Mouse (Mus musculus) brain, adult 10 weeks (tissue): ENCODE data around the gene Tssk4. TPM values are rescaled to one million over a fixed set of nuclear protein-coding genes. Genes with fewer than 3 reads are reported as not detected.

Source experiments
- polyA plus RNA-seq: library from polyadenylated mRNA; stranded (reverse); fragments of 350-450 nt; fragmentation: Illumina TruSeq; extraction: RNeasy Lipid Tissue Mini Kit (QIAGEN cat#74804); gene quantifications from one replicate; pipeline ENCODE4 v1.2.3, GENCODE M21; 2015; ENCODE audit warnings: low read depth, low replicate concordance

Tssk4 gene
- not detected for polyA plus RNA-seq

DNA sequence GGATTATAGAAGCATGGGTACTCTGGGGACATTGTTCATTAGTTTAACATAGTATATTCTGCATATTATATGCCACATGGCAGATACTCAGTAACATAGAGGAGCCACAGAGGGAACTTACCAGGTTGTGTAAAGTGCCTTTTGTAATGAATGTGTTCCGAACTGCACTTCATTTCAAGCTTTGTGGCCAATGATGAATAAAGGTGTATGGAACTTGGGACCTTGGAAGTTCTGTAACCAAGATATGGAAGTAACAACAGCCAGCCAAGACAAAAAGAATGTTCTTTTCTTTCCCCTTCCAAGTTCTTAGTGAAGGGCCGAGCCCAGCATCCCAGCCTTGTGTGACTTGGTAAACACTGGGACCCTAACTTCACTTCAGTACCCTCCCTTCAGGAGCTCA lies at the start of gene Tssk4:
Gene Tssk4, plus strand, starts transcription at position 301 of the 400 bp plus-strand sequence.

DNA sequence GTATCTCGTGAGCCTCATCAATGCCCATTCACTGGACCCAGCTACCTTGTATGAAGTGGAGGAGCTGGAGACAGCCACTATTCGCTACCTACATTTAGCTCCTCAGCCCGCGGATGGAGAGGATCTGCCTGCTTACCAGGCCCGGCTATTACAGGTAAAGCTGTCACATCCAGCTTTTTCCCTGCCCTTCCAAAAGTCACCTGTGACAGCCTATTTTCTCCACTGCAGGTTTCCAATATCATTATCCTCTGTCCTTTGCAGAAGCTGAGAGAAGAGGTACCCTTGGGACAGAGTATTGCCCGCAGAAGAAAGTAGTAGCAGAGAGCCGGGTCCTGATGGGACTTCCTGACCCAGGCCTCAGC lies 46.7 kb upstream of the Tssk4 start, which contains the start of gene Irf9:
Gene Irf9, plus strand, starts transcription at position 301 of the 362 bp plus-strand sequence.

DNA sequence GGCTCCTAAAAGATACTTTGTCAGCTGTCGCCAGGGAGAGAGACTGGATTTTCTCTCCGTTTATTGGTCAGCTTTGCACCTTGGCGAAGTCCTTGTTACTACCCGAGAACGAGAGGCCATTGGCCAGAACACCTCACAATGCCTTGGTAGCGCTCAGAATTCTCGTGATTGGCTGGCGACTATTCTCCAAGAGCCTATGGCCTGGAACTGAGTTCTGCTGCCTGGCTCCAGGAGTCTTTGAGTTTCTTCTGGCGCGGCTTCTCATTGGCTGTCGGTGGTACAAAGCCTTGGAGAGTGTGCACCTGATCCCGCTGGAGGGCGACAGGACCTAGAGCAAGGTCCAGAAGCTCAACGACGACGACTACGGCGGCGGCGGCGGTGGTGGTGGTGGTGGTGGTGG lies 32.2 kb upstream of the Tssk4 start, which contains the start of gene Rec8:
Gene Rec8, plus strand, starts transcription at position 216 of the 400 bp plus-strand sequence.

DNA sequence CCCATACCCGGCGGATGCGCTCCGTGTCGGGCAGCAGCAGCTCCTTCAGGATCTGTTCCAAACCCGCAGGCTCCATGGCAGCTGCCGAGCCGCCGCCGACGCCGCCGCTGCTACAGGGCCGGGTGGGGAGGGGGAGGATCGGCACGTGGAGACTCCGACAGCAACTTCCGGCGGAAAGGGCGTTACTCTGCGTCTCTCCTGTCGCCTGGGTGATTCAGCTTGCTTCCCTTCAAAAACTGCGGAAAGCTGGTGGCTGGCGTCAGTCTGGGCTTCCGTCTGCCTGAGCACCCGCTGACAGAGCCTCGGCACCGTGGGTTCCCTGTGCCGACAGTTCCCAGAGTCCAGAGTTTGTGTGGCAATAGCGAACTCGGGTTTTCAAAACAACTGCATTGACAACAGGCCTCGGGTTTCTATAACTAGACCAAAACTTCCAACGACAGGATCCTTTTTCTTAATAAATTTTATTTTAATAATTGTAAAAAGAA lies 14.4 kb upstream of the Tssk4 start, which contains the start of gene Ipo4:
Gene Ipo4, minus strand, starts transcription at position 435 of the 485 bp plus-strand sequence.

DNA sequence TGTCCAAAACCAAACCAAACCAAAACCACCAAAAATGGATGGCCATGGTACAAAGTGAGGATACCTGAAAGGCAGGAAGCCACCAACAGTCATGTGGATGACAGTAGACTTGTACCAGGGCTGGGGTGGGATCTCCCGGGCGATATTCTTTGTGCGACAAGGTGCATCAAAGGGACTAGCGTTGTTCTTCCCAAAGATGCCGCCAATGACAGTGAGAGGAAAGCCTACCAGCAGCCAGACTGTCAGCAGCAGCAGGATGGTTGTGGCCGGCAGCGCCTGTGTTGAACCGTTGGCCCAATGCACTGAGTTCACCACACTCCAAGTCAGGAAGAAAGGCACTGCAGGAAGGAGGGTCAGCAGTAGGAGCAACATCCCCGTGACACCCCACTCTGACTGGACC lies 12.2 kb upstream of the Tssk4 start, which contains the start of gene Gm49378:
Gene Gm49378, minus strand, starts transcription at position 101 of the 400 bp plus-strand sequence.

DNA sequence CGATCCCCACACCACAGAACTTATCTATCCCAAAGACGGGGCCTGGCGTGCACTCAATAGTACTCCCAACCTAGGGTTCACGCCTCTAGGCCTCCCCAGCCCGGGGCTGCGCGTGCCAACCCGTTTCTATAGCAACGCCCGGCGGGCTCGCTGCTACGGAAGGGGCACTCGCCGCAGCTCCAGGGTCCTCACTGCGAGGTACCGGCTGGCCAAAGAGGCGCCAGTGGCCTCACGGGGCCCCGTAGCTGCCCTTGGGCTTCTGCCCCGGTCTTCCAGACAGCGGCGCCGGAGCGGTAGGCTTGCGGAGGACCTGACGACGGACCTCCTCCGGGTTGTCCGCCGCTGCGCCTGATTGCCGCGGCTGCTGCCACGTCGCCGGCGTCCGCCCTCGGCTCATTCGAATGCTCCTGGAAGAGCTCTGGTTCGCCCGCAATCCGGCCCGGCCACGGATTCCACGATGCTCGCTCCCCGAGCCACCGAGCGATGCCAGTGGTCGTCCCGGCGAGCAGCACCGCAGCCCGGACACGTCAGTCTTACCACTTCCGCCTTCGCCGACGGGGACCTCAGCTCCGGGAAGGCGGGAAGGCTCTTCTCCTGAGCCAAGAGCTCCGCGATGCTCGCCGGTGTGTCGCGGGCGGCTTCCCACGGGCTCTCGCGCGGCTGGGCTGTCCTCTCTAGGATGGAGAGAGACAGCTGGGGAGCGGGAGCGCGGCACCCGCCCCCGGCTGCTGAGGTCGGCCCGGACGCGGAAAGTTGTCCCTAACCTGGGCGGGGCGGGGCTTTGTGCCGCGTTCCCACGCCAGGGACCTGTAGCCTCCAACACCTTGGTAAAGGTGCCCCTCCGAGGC lies 6.7 kb upstream of the Tssk4 start, which contains the start of gene Tm9sf1:
Gene Tm9sf1, minus strand, starts transcription at position 747 of the 848 bp plus-strand sequence.

DNA sequence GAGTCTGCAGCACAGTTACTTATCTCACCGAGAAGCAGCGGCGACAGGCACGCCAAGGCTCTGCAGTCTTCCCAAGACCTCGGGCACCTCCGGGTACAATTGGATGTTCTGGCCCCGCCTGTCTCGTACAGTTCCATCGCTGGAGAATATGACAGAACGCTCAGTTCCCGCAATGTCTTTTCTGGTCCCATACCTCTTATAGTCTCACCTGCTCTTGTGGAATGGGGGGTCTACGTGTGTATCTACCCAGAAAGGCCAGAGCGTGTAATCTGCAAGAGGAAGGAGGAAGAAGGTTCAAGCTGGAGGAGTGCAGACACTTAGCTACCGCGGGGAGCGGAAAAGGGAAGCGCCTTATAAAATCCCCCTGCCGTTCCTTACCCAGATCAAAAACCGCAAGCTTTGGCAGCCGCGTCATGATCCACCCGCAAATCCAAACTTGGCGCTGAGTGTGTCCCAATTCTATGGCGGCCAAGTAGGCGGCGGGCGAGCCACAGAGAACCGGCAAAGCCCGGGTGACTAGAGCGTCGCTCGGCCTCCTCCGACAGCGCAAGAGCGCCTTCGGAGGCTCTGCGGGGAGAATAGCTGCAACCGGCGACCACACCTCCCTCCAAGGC lies 10.1 kb downstream of the Tssk4 start, which contains the start of gene Mdp1:
Gene Mdp1, minus strand, starts transcription at position 549 of the 614 bp plus-strand sequence.

DNA sequence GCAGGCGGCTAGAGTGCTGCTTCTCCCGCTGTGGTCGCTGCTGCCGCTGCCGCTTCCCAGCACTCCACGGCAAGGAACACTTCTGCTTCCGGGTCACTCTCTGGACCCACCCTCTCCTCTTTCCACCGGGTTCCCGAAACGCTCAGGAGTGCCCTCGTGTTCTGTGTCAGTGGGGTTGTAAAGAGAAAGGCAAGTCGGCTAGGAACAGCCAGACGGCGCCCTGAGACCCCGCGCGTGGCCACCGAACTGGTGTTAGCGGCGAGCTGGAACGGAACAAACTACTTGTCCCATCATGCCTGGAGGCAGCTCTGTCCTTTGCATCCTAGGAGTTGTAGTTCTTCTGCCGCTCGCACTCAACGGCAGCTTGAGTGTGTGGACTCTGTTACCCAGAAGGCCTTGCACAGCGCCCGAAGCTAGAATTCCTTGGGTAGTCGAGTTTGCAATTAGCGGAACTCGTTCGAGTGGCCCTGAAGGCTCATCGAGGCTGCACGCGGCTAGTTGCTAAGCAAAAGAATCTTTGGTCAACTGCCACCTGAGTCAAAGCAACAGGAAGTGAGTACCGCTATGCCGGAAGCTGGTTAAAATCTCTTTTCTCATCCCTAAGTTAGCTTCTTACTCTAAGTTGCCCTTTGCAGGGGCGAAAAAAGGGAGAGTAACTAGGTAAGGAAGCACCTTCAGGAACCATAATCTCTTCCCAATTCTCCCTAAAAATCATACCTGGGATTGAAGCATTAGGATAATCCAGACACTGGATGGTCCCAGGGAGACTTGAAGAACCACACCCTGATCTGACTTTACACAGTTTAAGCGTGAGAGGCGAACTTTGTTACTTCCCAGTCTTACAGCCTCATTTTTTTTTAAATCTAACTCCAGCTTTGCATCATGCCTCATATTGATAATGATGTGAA lies 22.1 kb downstream of the Tssk4 start, which contains the start of the genes Gmpr2 and Nedd8:
Gene Gmpr2, plus strand, starts transcription at position 109 of the 908 bp plus-strand sequence.
Gene Nedd8, minus strand, starts transcription at position 292 of the 908 bp plus-strand sequence.

DNA sequence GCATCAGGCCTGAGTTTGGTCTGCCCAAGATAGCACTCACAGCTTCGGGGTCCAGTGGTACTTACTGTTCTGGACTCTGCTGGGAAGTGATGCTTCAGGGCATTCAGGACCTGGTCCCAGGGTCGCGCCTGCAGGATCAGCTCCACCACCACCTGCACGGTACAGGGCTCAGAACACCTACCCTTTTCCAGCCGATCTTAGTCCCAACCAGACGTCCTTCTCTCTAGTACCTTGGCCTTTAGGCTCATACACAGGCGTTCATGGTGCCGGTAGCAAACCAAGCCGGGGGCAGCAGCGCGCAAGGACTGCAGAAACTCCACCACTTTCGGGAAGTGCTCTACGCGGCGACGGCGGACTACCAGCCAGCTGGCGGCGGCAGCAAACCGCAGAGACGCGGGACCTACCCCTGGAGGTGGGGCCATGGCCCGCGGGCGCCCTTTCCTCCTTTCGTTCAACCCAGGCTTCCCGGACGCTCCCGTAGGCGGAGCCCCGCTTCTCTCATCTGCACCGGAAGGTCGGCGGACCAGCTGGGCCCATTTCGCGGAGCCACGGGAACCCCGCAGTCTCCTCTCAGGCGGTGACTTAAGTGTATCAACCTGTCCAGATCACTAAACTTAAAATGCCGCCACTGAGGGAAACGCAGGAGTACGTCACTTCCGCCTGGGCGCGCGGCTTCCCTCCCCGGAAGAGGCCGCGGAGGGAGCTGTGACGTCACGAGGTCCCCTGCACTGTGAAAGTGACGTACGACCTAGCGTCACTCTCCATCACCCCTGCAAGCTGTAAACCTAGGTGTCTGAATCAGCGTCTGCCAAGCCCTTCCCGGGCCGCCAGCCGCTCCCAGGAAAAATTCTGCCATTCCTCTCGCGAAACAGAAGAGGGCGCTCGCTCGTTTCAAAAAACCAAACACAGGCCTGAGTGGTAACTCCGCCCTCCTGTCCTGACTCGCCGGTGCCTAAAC lies 31.5 kb downstream of the Tssk4 start, which contains the start of gene Tinf2:
Gene Tinf2, minus strand, starts transcription at position 661 of the 958 bp plus-strand sequence.

Other genes starting within 250 kb of the Tssk4 start
- 22.7 TPM for gene Dhrs4, start 171.4 kb upstream of the Tssk4 start, polyA plus RNA-seq
- 27.2 TPM for gene Carmil3, start 159.5 kb upstream of the Tssk4 start, polyA plus RNA-seq
- gene Cpne6, start 139.7 kb upstream of the Tssk4 start, polyA plus RNA-seq: 132 TPM
- gene Nrl, start 125.2 kb upstream of the Tssk4 start, polyA plus RNA-seq: 0.31 TPM
- 19.9 TPM for gene Pck2, start 109.9 kb upstream of the Tssk4 start, polyA plus RNA-seq
- gene Dcaf11, start 90.2 kb upstream of the Tssk4 start, polyA plus RNA-seq: 92.2 TPM
- not detected for gene A730061H03Rik, start 89.8 kb upstream of the Tssk4 start, polyA plus RNA-seq
- gene Fitm1, start 74.6 kb upstream of the Tssk4 start, polyA plus RNA-seq: not detected
- 73.4 TPM for gene Psme1, start 72.1 kb upstream of the Tssk4 start, polyA plus RNA-seq
- 54.3 TPM for gene Emc9, start 64.9 kb upstream of the Tssk4 start, polyA plus RNA-seq
- gene Psme2, start 59.1 kb upstream of the Tssk4 start, polyA plus RNA-seq: 78.9 TPM
- gene Rnf31, start 58.5 kb upstream of the Tssk4 start, polyA plus RNA-seq: 18.8 TPM
- gene Irf9, start 46.6 kb upstream of the Tssk4 start, polyA plus RNA-seq: 14.3 TPM
- gene Rec8, start 32.1 kb upstream of the Tssk4 start, polyA plus RNA-seq: 6.2 TPM
- 62.3 TPM for gene Ipo4, start 14.2 kb upstream of the Tssk4 start, polyA plus RNA-seq
- gene Gm49378, start 12.3 kb upstream of the Tssk4 start, polyA plus RNA-seq: 1.6 TPM
- gene Tm9sf1, start 6.4 kb upstream of the Tssk4 start, polyA plus RNA-seq: 32.2 TPM
- 61.1 TPM for gene Mdp1, start 10.3 kb downstream of the Tssk4 start, polyA plus RNA-seq
- 36.9 TPM for gene Gmpr2, start 21.8 kb downstream of the Tssk4 start, polyA plus RNA-seq
- 255 TPM for gene Nedd8, start 21.9 kb downstream of the Tssk4 start, polyA plus RNA-seq
- 16.0 TPM for gene Tinf2, start 31.6 kb downstream of the Tssk4 start, polyA plus RNA-seq
- not detected for gene Tgm1, start 63.7 kb downstream of the Tssk4 start, polyA plus RNA-seq
- gene Rabggta, start 72.1 kb downstream of the Tssk4 start, polyA plus RNA-seq: 47.6 TPM
- gene Dhrs1, start 95.5 kb downstream of the Tssk4 start, polyA plus RNA-seq: 122 TPM
- gene Nop9, start 95.5 kb downstream of the Tssk4 start, polyA plus RNA-seq: 6.9 TPM
- gene Cideb, start 108.3 kb downstream of the Tssk4 start, polyA plus RNA-seq: 9.8 TPM
- 0.12 TPM for gene Ltb4r2, start 111.2 kb downstream of the Tssk4 start, polyA plus RNA-seq
- gene Ltb4r1, start 115.8 kb downstream of the Tssk4 start, polyA plus RNA-seq: not detected
- 5.3 TPM for gene Adcy4, start 133.9 kb downstream of the Tssk4 start, polyA plus RNA-seq
- gene Ripk3, start 138.7 kb downstream of the Tssk4 start, polyA plus RNA-seq: 0.25 TPM
- 2.3 TPM for gene Nfatc4, start 173.0 kb downstream of the Tssk4 start, polyA plus RNA-seq
- gene Nynrin, start 203.8 kb downstream of the Tssk4 start, polyA plus RNA-seq: 3.9 TPM
- 0.49 TPM for gene Cbln3, start 234.2 kb downstream of the Tssk4 start, polyA plus RNA-seq
- gene Khnyn, start 234.8 kb downstream of the Tssk4 start, polyA plus RNA-seq: 9.0 TPM